Mouse (Mus musculus) testis, adult 2 months (tissue): ENCODE results near the gene Ccser1.

Experiments
- CTCF ChIP-seq: fragments of 200-500 bp; IDR thresholded peaks from 2 replicates; pipeline ENCODE4 v1.5.1; 2012; ENCODE audit warnings: low read depth, mild to moderate bottlenecking, inconsistent platforms, low read length, moderate library complexity; ENCODE audit not compliant: control insufficient read depth, insufficient read depth, insufficient replicate concordance
- POLR2A ChIP-seq: fragments of 200-500 bp; IDR thresholded peaks from 2 replicates; pipeline ENCODE4 v1.6.1; 2012; ENCODE audit warnings: low read depth, mild to moderate bottlenecking, inconsistent platforms, low read length, moderate library complexity; ENCODE audit not compliant: control insufficient read depth

- TF ChIP-seq POLR2A (no peak), CTCF (no peak)
These were observed 732.8 kb downstream of the Ccser1 start for GRCm38 (mm10) chr6:61912896-61913295.
